Mouse (Mus musculus) right cerebral cortex, postnatal 10 days (tissue): ENCODE measurements around the gene Ddx27.
"Not testable (repeated sequence)": the region's sequence is repeated elsewhere in the genome, so short reads cannot be mapped to it uniquely, and the experiment has no call there.

Experiments used
- DNase-seq, 2 experiments: peaks; one replicate each; pipeline ENCODE4 v3.0.0; 2021; ENCODE audit warnings: low spot score in 2 of 2

Gene Ddx27

GRCm38 (mm10) chr2:167014702-167015381 is at the start of gene Ddx27:
Ddx27 (plus strand) TSS chr2:167015193.
- peak; percentile 95 to 96 for DNase-seq

- no peak for DNase-seq
Measured at GRCm38 (mm10) chr2:166973153-166973552, 41.8 kb upstream of the Ddx27 start.

DNA sequence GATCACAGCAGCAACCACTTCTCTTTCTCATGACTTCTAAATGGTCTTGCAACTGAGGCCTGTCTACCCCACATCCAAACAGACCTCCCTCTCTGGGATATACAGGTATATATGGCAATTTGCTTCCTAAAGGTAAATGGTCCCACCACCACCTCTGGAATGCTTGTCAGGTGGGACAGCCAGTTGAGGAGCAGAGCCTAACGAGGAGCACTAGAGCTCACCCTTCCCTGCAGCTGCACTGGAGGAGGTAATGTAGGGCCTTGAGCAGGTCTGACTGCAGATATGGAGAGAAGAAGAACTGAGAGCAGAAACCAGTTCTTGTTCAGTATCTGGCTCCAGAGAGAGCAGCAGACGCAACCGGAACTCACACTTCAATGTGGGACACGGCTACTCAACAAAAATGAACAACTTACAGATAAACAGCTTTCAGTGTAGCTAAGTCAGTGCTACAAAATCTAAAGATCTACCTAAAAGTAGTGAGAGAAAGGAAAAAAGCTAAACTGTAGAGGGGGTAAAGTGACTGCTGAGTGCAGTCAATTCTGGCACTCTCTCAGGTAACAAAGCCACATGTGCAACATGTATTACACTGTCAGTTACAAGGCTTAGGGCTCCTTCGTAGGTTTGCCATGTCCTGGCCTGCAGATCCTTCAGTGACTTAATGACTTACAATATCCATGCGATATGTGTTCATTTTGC is 40.7 kb upstream of the Ddx27 start:
- no peak for DNase-seq

DNA sequence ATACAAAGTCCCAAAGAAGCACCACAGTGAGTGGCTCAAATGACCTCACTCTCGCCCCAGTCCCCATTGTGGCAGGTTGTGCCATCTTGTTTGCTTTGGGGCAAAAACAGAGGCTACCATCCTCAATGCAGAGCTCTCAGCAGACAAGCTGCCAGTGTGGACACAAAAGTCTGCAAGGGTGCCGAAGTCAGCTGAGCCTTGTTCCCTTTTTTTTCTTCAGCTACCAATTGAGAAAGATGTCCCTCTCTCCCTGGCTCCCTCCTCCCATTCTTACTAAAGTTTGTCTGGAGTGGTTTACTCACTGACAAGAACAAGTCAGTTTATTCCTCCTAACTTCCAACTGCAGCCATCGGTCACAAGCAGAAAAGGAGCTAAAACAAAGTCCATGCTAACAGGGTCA is 38.6 kb upstream of the Ddx27 start:
- DNase-seq = no peak

GRCm38 (mm10) chr2:166977490-166977889 is 37.5 kb upstream of the Ddx27 start:
- no peak for DNase-seq

- no peak for DNase-seq
Measured at GRCm38 (mm10) chr2:166980161-166980560, 34.8 kb upstream of the Ddx27 start.

DNA sequence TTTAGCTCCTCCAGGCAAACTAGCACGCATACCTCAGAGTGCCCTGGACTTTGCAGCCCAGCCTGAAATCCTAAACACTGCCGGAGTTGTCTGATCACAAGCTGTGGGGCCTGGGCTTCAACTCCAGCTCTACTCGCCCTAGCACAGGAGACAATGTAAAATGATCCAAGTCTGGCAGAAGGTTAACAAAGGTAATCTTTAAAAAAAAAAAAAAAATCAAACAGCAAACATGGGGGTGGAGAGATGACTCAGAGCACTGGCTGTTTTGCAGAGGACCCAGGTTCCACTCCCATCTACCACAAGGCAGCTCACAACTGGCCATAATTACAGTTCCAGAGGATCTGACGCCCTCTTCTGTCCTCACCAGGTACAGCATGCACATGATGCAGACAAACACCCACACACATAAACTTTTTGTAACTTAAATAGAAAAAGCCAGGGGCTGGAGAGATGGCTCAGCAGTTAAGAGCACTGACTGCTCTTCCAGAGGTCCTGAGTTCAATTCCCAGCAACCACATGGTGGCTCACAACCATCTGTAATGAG is 31.6 kb upstream of the Ddx27 start:
- DNase-seq = no peak

GRCm38 (mm10) chr2:166990861-166991260 is 24.1 kb upstream of the Ddx27 start:
- no peak for DNase-seq

GRCm38 (mm10) chr2:166991945-166992344 is 23.0 kb upstream of the Ddx27 start:
- no peak for DNase-seq

DNA sequence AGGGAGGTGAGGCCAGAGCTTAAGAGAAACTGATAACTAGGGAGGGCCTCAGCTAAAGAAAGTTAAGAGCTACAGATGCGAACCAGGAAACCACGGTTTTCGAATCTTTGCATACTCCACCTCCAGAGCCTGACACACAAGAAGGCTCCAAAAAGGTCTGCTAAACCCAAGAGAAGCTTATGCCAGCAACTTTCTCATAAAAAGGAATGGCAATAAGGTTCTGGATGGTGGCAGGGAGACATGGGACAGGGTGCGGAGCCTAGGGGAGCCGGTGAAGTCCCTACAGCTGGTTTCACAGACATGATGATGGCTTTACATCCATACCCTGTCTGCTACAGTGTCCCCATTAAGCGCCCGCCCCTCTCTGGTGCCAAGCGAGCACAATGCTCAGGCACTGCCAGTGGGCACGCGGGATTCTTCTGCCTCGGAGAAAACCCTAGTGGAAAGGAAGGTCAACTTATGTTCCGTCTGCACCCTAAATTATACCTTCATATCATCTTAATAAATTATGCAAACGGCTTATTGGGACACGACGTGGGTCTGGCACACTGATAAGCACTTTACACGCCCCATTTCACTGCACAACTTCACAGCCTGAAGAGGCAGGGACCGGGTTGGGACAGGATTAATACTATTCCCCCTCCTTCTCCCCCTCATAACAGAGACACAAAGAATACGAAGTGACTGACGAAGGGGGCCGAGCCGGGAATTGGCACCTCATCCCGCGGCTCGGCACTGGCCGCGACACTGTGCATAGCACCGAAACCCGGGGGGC is 19.8 kb upstream of the Ddx27 start:
- peak in 1 of 2 experiments; percentile 51 for DNase-seq

GRCm38 (mm10) chr2:166995796-166996532 is 19.0 kb upstream of the Ddx27 start, which contains the start of gene Stau1:
Stau1 (minus strand) TSS chr2:166996299.
- DNase-seq = peak; percentile 98

- DNase-seq = no peak
Measured at GRCm38 (mm10) chr2:166996533-166996894, 18.5 kb upstream of the Ddx27 start.

GRCm38 (mm10) chr2:167001486-167001885 is 13.5 kb upstream of the Ddx27 start:
- no peak for DNase-seq

DNA sequence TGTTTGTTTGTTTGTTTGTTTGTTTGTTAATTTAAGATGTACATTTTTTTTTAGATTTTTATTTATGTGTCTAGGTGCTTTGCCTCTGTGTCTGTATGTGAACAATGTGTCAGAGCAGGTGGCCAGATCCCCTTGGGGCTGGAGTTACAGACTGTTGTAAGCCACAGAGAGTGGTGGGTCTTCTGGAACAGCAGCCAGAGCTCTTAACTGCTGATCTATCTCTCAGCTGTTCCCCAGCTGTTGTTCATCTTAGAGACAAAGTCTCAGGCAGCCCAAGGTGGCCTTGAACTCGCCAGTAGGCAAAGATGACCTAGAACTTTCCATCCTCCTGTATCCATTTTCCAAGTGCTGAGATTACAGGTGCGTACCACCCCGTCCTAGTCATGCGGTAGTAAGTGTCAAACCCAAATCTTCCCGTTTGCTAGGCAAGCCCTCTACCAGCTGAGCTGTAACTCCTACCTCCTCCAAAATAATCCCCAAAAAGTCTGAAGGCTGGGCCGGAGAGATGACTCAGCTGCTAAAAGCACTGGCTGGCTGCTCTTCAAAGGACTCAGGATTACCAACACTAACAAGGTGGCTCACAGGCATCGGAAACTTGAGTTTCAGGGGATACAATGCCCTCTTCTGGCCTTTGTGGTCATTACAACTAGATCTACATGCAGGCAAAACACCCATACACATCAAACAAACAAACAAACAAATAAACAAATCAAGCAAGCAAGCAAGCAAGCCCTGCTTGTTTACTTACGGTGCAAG is 10.7 kb upstream of the Ddx27 start:
- DNase-seq = peak; percentile 61 to 62

- DNase-seq = no peak
Measured at GRCm38 (mm10) chr2:167006355-167006754, 8.6 kb upstream of the Ddx27 start.

GRCm38 (mm10) chr2:167007001-167007491 is 7.9 kb upstream of the Ddx27 start:
- peak in 1 of 2 experiments; percentile 56 for DNase-seq

- not testable (repeated sequence) for DNase-seq
Measured at GRCm38 (mm10) chr2:167007565-167007964, 7.4 kb upstream of the Ddx27 start.

GRCm38 (mm10) chr2:167009483-167009882 is 5.5 kb upstream of the Ddx27 start:
- no peak for DNase-seq

DNA sequence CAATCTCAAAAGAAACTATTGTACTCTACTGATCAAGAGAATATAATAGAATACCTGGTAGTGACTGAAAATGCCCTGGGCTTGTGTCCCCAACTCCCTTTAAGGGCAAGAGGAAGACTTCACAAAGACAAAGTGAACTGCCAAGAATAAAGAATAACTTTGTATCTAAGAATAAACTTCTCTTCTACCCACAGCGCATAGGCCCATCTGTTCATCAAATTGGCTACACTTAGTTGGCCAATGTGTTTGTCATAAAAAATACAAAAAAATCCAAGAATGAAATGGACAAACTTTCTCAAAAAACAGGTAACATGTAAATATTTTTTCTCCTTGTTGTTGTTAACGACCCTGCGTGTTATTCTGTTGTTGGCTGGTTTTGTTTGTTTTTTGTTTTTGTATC is 4.4 kb upstream of the Ddx27 start:
- no peak for DNase-seq

GRCm38 (mm10) chr2:167015382-167015718 is 357 bp downstream of the Ddx27 start:
- DNase-seq = no peak

DNA sequence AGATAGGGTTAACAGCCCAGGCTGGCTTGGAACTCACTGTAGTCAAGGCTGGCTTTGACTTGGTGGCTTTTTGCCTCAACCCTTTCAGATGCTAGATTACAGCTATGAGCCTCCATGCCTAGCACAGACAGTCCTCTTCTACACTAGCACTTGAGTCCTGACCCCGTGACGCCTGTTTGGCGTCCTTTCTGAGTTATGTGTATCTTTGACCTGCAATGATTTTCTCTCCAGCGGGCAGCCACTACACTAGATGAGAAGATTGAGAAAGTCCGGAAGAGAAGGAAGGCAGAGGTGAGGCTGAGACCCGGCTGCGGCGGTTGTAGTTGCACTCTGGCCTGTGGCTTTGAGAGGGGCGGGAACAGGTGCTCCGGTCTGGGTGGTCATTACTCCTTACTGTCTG is 4.4 kb downstream of the Ddx27 start:
- DNase-seq = no peak
